Mouse (Mus musculus) kidney, embryonic 14.5 days (tissue): ENCODE data around the gene Tnfsf10. TPM values are rescaled to one million over a fixed set of nuclear protein-coding genes. Genes with fewer than 3 reads are reported as not detected.
"Not testable (repeated sequence)": the region's sequence is repeated elsewhere in the genome, so short reads cannot be mapped to it uniquely, and the experiment has no call there.

Experiments
- ATAC-seq: fragments of 200-750 bp; cut with Nextera tagmentation; 2 replicates; pipeline ENCODE4 v1.8.0; 2017; ENCODE audit warnings: moderate number of reproducible peaks, mild to moderate bottlenecking, moderate TSS enrichment, moderate library complexity; ENCODE audit not compliant: low FRiP score, low TSS enrichment
- H3K27ac ChIP-seq: fragments of 300-500 bp; sonication (generic); 2 replicates; pipeline ENCODE4 v1.5.1; 2014; ENCODE audit warnings: low read depth, mild to moderate bottlenecking, low read length, moderate library complexity, mixed read lengths
- H3K27me3 ChIP-seq: fragments of 300-500 bp; sonication (generic); 2 replicates; pipeline ENCODE4 v1.6.1; 2014; ENCODE audit warnings: mild to moderate bottlenecking, low read length; ENCODE audit not compliant: control insufficient read depth, insufficient read depth
- H3K36me3 ChIP-seq: fragments of 300-500 bp; sonication (generic); 2 replicates; pipeline ENCODE4 v1.6.1; 2014; ENCODE audit warnings: low read length, mixed read lengths; ENCODE audit not compliant: control insufficient read depth, insufficient read depth
- H3K4me1 ChIP-seq: fragments of 300-500 bp; sonication (generic); 2 replicates; pipeline ENCODE4 v1.6.1; 2014; ENCODE audit warnings: low read length, mixed read lengths; ENCODE audit not compliant: control insufficient read depth, insufficient read depth
- H3K4me2 ChIP-seq: fragments of 300-500 bp; sonication (generic); replicated peaks from 2 replicates; pipeline ENCODE4 v1.6.1; 2014; ENCODE audit warnings: low read depth, mild to moderate bottlenecking, low read length
- H3K4me3 ChIP-seq: fragments of 300-500 bp; sonication (generic); 2 replicates; pipeline ENCODE4 v1.5.1; 2014; ENCODE audit warnings: mild to moderate bottlenecking, low read length
- H3K9ac ChIP-seq: fragments of 300-500 bp; sonication (generic); 2 replicates; pipeline ENCODE4 v1.6.1; 2014; ENCODE audit warnings: low read depth, mild to moderate bottlenecking, low read length, moderate library complexity
- H3K9me3 ChIP-seq: fragments of 300-500 bp; sonication (generic); 2 replicates; pipeline ENCODE4 v1.6.1; 2016; ENCODE audit warnings: low read length; ENCODE audit not compliant: control insufficient read depth
- WGBS: fragments of 180-500 bp; shearing (Covaris S2); extraction: QIAGEN DNeasy Blood & Tissue Kit; methylation state at CpG from one replicate; pipeline ENCODE4 v1.1.7; 2014; 5-methylcytosine and 5-hydroxymethylcytosine counted together
- polyA plus RNA-seq: library from polyadenylated mRNA; unstranded; fragments of >200 nt; fragmentation: Nextera tagmentation; extraction: Ambion mirVana; gene quantifications from 2 replicates; pipeline ENCODE4 v1.2.1, GENCODE M21; 2014

The Tnfsf10 gene
- 0.10 and 0.38 TPM in 2 replicates for polyA plus RNA-seq

GRCm38 (mm10) chr3:27316559-27317287 lies at the start of gene Tnfsf10:
Tnfsf10 (plus strand) TSS chr3:27317028.
- Histone ChIP-seq H3K9me3 (no peaks in the 10 kb centered on the region), H3K27ac (no peak within 1 kb of the TSS), H3K27me3 (no peaks in the 10 kb centered on the region), H3K9ac (no peak within 1 kb of the TSS), H3K4me3 (no peak within 1 kb of the TSS), H3K4me2 (no peak within 1 kb of the TSS; the same call in 1 of the 2 replicates), H3K36me3 (no peaks in the 10 kb centered on the region), H3K4me1 (peaks cover 5% of the 10 kb centered on the region; the same call in 1 of the 2 replicates)
- 71% methylated on average over 9 of the region's 9 CpGs for WGBS
- no peak for ATAC-seq

DNA sequence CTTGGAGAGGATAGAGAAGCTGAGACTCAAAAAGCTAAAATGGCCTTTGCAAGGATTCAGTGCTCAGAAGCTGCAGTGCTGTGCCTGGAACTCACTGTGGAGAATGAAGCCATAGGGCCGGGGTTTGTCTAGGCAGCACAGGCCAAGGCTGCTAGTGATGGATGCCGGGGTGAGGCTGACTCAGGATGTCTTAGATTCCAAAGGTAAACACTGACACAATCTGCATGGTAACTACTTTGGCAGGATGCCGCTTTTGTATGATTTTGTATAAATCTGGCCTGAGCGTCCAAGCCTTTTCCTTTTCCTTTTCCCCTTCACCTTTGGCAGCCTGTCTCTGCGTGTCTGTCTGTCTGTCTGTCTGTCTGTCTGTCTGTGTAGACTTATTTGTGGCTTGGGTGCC lies 49.5 kb upstream of the Tnfsf10 start:
- H3K27me3 ChIP-seq = no peaks in the 10 kb centered on the region
- WGBS = 74% methylated on average over 5 of the region's 5 CpGs
- H3K36me3 ChIP-seq = no peaks in the 10 kb centered on the region
- no peak overlapping the region for H3K9ac ChIP-seq
- no peak for ATAC-seq
- no peak overlapping the region for H3K27ac ChIP-seq
- no peak overlapping the region for H3K4me2 ChIP-seq
- H3K4me1 ChIP-seq = 0 out of 2 replicates have a peak, but pooled peaks cover under 1% of the 10 kb centered on the region
- no peak overlapping the region for H3K4me3 ChIP-seq
- no peaks in the 10 kb centered on the region for H3K9me3 ChIP-seq

- H3K4me2 ChIP-seq = no peak overlapping the region
- H3K4me1 ChIP-seq = 0 out of 2 replicates have a peak, but pooled peaks cover 6% of the 10 kb centered on the region
- no peaks in the 10 kb centered on the region for H3K27me3 ChIP-seq
- WGBS = 53% methylated on average over 4 of the region's 4 CpGs
- ATAC-seq = no peak
- no peaks in the 10 kb centered on the region for H3K36me3 ChIP-seq
- no peak overlapping the region; the same call in 1 of the 2 replicates for H3K27ac ChIP-seq
- H3K9ac ChIP-seq = no peak overlapping the region
- H3K9me3 ChIP-seq = no peaks in the 10 kb centered on the region
- H3K4me3 ChIP-seq = no peak overlapping the region
Observed at GRCm38 (mm10) chr3:27267887-27268286, 48.9 kb upstream of the Tnfsf10 start.

DNA sequence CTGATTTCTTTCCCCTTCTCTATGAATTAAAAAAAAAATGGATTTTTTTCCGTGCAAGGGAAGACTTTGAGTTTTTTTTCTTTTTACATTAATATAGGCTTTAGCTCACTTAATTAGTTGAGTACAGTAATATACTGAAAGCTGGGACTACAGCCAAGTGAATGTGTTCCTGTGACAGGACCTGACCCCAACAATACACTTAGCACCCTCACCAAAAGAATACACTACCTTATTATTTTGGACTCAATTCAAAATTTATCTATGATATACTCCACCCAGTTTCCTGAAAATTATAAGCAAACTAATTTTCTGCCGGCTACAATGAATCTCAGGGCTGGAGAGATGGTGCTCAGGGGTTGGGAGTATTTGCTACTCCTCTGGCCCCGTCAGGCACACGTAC lies 47.7 kb upstream of the Tnfsf10 start:
- no peak overlapping the region for H3K27ac ChIP-seq
- no peak overlapping the region for H3K4me3 ChIP-seq
- no peaks in the 10 kb centered on the region for H3K9me3 ChIP-seq
- 0 out of 2 replicates have a peak, but pooled peaks cover 8% of the 10 kb centered on the region for H3K4me1 ChIP-seq
- no peaks in the 10 kb centered on the region for H3K36me3 ChIP-seq
- no peak for ATAC-seq
- no peak overlapping the region for H3K9ac ChIP-seq
- no peaks in the 10 kb centered on the region for H3K27me3 ChIP-seq
- no peak overlapping the region for H3K4me2 ChIP-seq
- WGBS = 69% methylated on average over 4 of the region's 4 CpGs

DNA sequence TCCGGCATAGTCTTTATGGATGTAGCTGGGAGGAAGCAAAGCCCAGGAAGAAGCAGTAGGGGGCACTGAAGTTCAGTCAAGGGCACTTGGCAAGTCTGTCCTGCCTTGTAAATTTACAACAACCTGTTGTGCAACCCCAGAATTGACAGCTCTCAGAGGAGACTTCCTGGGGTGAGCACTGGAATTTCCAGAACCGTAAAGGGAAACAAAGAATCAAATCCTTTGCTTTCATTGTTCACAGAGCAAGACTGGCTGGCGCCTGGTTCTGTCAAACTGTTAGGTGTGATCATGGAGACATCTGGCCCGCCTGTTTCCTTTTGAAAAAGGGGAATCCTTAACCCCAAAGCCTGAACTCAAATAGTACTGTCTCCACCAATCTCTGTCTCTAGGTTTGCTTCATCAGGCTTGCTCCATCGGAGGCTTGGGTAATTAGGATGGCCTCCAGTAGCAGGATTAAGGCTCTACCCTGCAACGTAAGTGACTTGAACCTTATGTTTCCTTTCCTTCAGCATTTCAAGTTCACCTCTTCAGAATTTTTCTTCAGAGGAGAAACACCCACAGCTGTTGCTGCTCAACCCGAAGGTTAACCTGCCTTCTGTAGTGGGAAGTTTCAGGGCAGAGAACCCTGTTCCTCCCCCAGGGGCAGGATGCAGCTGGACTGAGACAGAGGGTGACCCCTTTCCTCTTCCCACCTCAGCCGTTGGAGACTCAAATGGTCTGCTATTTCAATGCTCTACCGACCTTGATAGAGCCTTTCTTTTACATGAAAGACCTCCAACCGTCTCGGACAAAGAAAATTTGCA lies 46.5 kb upstream of the Tnfsf10 start:
- Histone ChIP-seq H3K27ac (peak overlapping the region; percentile 63; the same call in 1 of the 2 replicates), H3K9me3 (no peaks in the 10 kb centered on the region), H3K27me3 (no peaks in the 10 kb centered on the region), H3K36me3 (no peaks in the 10 kb centered on the region), H3K4me2 (no peak overlapping the region), H3K9ac (no peak overlapping the region), H3K4me1 (0 out of 2 replicates have a peak, but pooled peaks cover 8% of the 10 kb centered on the region), H3K4me3 (no peak overlapping the region)
- peak; percentile 40 for ATAC-seq
- WGBS = 20% methylated on average over 11 of the region's 11 CpGs

DNA sequence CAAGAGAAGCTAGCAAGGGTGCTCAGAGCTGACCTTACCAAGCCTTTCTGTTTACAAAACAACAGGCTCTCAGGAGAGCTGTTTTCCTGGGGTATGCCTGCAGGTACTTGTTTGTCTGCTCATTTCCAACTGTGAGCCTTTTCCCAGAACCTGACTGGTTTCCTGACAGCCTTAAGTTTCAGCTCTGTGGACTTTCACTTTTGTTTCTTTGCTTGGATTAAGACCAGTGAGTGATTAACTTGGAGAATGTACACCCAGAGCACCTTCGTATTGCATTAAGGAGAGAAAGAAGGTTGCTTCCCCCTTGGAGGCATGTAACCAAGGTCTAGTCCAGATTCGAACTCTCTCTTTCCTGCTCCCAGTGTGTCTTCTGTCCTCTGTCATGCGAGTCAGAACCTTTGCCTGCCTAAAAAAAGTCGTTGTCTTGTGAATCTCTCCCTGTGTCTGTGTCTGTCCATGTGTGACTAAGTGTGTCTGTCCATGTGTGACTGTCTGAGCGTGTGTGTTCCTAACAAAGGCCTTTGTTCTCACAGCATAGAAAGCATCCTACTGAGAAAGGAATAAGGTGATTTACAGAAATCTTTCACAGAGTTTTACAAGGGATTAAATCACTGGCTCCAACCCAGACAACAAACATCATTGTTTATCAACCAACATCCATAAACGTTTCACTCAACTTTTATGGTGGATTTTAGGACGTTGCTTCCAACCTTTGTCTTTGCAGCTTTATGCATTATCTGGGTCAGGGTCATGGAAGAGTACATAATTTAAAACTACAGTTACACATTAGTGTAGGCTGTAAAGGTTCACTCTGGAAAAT lies 43.7 kb upstream of the Tnfsf10 start:
- Histone ChIP-seq H3K9me3 (no peaks in the 10 kb centered on the region), H3K27me3 (no peaks in the 10 kb centered on the region), H3K9ac (no peak overlapping the region), H3K4me2 (no peak overlapping the region), H3K27ac (peak overlapping the region; percentile 65), H3K4me3 (no peak overlapping the region), H3K4me1 (0 out of 2 replicates have a peak, but pooled peaks cover 8% of the 10 kb centered on the region), H3K36me3 (no peaks in the 10 kb centered on the region)
- 11% methylated on average over 7 of the region's 7 CpGs for WGBS
- ATAC-seq = peak; percentile 81

DNA sequence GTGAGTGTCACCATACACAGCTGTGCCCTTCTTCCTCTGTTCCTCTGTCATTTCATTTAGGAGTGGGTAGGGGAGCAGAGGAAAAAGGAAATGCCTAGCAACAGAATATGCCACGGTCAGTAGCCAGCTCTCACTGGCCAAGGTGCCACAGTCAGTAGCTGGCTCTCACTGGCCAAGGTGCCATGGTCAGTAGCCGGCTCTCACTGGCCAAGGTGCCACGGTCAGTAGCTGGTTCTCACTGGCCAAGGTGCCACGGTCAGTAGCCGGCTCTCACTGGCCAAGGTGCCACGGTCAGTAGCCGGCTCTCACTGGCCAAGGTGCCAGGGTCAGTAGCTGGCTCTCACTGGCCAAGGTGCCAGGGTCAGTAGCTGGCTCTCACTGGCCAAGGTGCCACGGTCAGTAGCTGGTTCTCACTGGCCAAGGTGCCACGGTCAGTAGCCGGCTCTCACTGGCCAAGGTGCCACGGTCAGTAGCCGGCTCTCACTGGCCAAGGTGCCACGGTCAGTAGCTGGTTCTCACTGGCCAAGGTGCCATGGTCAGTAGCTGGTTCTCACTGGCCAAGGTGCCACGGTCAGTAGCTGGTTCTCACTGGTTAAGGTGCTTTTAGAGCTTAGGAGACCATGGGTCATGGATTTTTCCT lies 37.4 kb upstream of the Tnfsf10 start:
- not testable (repeated sequence) for H3K27ac ChIP-seq

GRCm38 (mm10) chr3:27280280-27280749 lies 36.5 kb upstream of the Tnfsf10 start:
- no peak overlapping the region for H3K4me2 ChIP-seq
- H3K36me3 ChIP-seq = no peaks in the 10 kb centered on the region
- H3K9me3 ChIP-seq = no peaks in the 10 kb centered on the region
- 0 out of 2 replicates have a peak, but pooled peaks cover 9% of the 10 kb centered on the region for H3K4me1 ChIP-seq
- ATAC-seq = no peak
- peak overlapping the region; percentile 38; the same call in 1 of the 2 replicates for H3K27ac ChIP-seq
- H3K9ac ChIP-seq = no peak overlapping the region
- H3K27me3 ChIP-seq = no peaks in the 10 kb centered on the region
- 49% methylated on average over 11 of the region's 11 CpGs for WGBS
- no peak overlapping the region for H3K4me3 ChIP-seq

More for the DNA sequence above, 37.4 kb upstream of the Tnfsf10 start:
- not testable (repeated sequence) for ATAC-seq, H3K36me3 ChIP-seq, H3K27me3 ChIP-seq, H3K4me3 ChIP-seq, H3K9ac ChIP-seq, H3K9me3 ChIP-seq, H3K4me1 ChIP-seq, H3K4me2 ChIP-seq
- 88% methylated on average over 13 of the region's 14 CpGs for WGBS
